Mouse (Mus musculus) brain, embryonic 14.5 days (tissue): ENCODE measurements around the gene Tgfbr1.

ENCODE experiments used
- CTCF ChIP-seq: fragments of 200-500 bp; IDR thresholded peaks from 2 replicates; pipeline ENCODE4 v1.5.1; 2012; ENCODE audit warnings: inconsistent platforms, mild to moderate bottlenecking, moderate library complexity, borderline replicate concordance; ENCODE audit not compliant: insufficient read depth, insufficient read length; ENCODE audit errors: extremely low read depth
- POLR2A ChIP-seq: fragments of 200-500 bp; IDR thresholded peaks from 2 replicates; pipeline ENCODE4 v1.6.1; 2012; ENCODE audit warnings: mild to moderate bottlenecking, inconsistent platforms, borderline replicate concordance; ENCODE audit not compliant: poor library complexity, insufficient read depth, insufficient read length, severe bottlenecking; ENCODE audit errors: extremely low read depth

DNA sequence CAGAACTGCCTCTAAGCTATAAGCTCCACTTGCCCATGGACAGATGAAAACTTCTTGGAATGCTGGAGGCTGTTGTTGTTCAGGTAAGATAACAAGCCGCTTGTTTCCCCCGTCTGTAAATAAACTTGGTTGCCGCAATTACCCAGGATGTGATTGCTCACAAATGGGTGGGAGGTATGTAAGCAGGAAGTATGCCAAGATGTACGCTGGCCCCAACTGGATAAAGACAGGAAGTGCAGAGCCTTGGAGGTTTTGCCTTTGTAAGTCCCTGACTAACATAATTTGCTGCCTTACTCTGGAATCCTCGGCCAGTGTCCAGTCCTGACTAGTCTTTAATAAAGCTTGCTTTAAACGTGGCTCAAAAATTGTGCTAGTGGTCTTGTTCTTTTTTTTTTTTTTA is 77.5 kb downstream of the Tgfbr1 start:
- TF ChIP-seq CTCF (no peak), POLR2A (no peak)
